Mouse (Mus musculus) liver, adult 2 months (tissue): ENCODE data around the gene Rere.

Source experiments
- CTCF ChIP-seq: fragments of 200-500 bp; IDR thresholded peaks from 2 replicates; pipeline ENCODE4 v1.5.1; 2011; ENCODE audit warnings: low read depth, low read length, control low read depth
- POLR2A ChIP-seq: fragments of 200-500 bp; IDR thresholded peaks from 2 replicates; pipeline ENCODE4 v1.6.1; 2011; ENCODE audit warnings: low read length, control low read depth; ENCODE audit not compliant: insufficient read depth; ENCODE audit errors: extremely low read depth

- TF ChIP-seq CTCF = peak; percentile 70; the same call in 1 of the 2 replicates
- no peak for TF ChIP-seq POLR2A
Observed at GRCm38 (mm10) chr4:150465759-150466158, 184.3 kb downstream of the Rere start.
